Mouse (Mus musculus) layer of hippocampus, adult 9-11 months (tissue): ENCODE results near the gene Gm21119.
"Not testable (repeated sequence)": the region's sequence is repeated elsewhere in the genome, so short reads cannot be mapped to it uniquely, and the experiment has no call there.

Experiments
- DNase-seq: peaks from one replicate; pipeline ENCODE4 v3.0.0; 2022

The Gm21119 gene

DNA sequence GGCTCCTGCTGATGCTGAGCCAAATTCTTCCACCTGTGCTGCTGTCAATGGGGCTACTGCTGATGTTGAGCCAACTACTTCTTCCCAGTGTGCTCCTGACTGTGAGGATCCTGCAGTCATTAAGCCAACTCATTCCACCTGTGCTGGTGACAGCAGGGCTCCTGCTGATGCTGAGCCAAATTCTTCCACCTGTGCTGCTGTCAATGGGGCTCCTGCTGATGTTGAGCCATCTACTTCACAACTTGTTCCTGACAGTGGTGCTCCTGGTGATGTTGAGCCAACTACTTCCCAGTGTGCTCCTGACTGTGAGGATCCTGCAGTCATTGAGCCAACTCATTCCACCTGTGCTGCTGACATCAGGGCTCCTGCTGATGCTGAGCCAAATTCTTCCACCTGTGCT, 63.7 kb downstream of the Gm21119 start:
- DNase-seq, result not testable (repeated sequence)
